Mouse (Mus musculus) ES-Bruce4 (cell line): ENCODE data around the gene Itgb2l.

Experiments used
- CTCF ChIP-seq: IDR thresholded peaks from one replicate; pipeline ENCODE4 v1.8.1; 2011; ENCODE audit warnings: low read depth, low read length
- EP300 ChIP-seq: IDR thresholded peaks from 2 replicates; pipeline ENCODE4 v1.6.1; 2011; ENCODE audit warnings: low read depth, low read length; ENCODE audit not compliant: insufficient read depth
- POLR2A ChIP-seq: IDR thresholded peaks from one replicate; pipeline ENCODE4 v1.8.1; 2011; ENCODE audit warnings: low read length; ENCODE audit not compliant: insufficient read depth

DNA sequence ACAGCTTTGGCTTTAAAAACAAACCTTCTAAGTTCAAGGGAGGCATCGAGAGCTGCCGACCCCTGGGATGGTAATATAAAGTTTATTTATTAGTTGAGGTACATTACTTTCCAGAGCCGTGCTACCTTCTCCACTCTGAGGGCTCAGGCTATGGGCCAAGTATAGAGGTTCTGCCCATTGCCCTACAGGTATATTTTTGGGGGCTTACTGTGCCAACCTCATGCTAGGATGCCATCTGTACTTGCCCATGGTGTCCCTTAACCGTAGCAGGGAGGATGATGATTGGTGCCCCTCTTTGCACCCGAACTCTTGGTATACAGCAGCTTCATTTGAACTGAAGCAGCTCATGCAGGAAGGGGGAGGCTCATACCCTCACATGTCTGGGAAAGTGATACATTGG lies 14.2 kb upstream of the Itgb2l start:
- no peak for TF ChIP-seq EP300
- no peak for TF ChIP-seq CTCF
- no peak for TF ChIP-seq POLR2A
